Mouse (Mus musculus) lung, embryonic 16.5 days (tissue): ENCODE measurements around the gene Fgfr1op. TPM values are rescaled to one million over a fixed set of nuclear protein-coding genes. Genes with fewer than 3 reads are reported as not detected.

Experiments
- ATAC-seq: fragments of 200-750 bp; cut with Nextera tagmentation; 2 replicates; pipeline ENCODE4 v1.8.0; 2017; ENCODE audit warnings: low read depth, mild to moderate bottlenecking, moderate library complexity
- H3K27ac ChIP-seq: fragments of 300-500 bp; sonication (generic); 2 replicates; pipeline ENCODE4 v1.5.1; 2014; ENCODE audit warnings: mild to moderate bottlenecking, control low read depth, low read length
- H3K27me3 ChIP-seq: fragments of 300-500 bp; sonication (generic); 2 replicates; pipeline ENCODE4 v1.6.1; 2014; ENCODE audit warnings: low read depth, low read length, mixed read lengths; ENCODE audit not compliant: control insufficient read depth, insufficient read depth
- H3K36me3 ChIP-seq: fragments of 300-500 bp; sonication (generic); 2 replicates; pipeline ENCODE4 v1.6.1; 2014; ENCODE audit warnings: low read length; ENCODE audit not compliant: control insufficient read depth, insufficient read depth
- H3K4me1 ChIP-seq: fragments of 300-500 bp; sonication (generic); replicated peaks from 2 replicates; pipeline ENCODE4 v1.6.1; 2014; ENCODE audit warnings: low read length, mixed read lengths; ENCODE audit not compliant: control insufficient read depth, insufficient read depth
- H3K4me2 ChIP-seq: fragments of 300-500 bp; sonication (generic); 2 replicates; pipeline ENCODE4 v1.6.1; 2014; ENCODE audit warnings: low read depth, low read length, control low read depth
- H3K4me3 ChIP-seq: fragments of 300-500 bp; sonication (generic); 2 replicates; pipeline ENCODE4 v1.5.1; 2014; ENCODE audit warnings: mild to moderate bottlenecking, low read length, control low read depth
- H3K9ac ChIP-seq: fragments of 300-500 bp; sonication (generic); 2 replicates; pipeline ENCODE4 v1.6.1; 2014; ENCODE audit warnings: low read length, control low read depth
- H3K9me3 ChIP-seq: fragments of 300-500 bp; sonication (generic); 2 replicates; pipeline ENCODE4 v1.6.1; 2016; ENCODE audit warnings: low read length; ENCODE audit not compliant: control insufficient read depth
- WGBS: fragments of 180-500 bp; shearing (Covaris S2); extraction: QIAGEN DNeasy Blood & Tissue Kit; methylation state at CpG from one replicate; pipeline ENCODE4 v1.1.7; 2014; 5-methylcytosine and 5-hydroxymethylcytosine counted together
- polyA plus RNA-seq: library from polyadenylated mRNA; unstranded; fragments of >200 nt; fragmentation: Nextera tagmentation; extraction: Ambion mirVana; gene quantifications from 2 replicates; pipeline ENCODE4 v1.2.1, GENCODE M21; 2015

Gene Fgfr1op
- polyA plus RNA-seq, 1 experiment from 2014 or later: 39.5 TPM

DNA sequence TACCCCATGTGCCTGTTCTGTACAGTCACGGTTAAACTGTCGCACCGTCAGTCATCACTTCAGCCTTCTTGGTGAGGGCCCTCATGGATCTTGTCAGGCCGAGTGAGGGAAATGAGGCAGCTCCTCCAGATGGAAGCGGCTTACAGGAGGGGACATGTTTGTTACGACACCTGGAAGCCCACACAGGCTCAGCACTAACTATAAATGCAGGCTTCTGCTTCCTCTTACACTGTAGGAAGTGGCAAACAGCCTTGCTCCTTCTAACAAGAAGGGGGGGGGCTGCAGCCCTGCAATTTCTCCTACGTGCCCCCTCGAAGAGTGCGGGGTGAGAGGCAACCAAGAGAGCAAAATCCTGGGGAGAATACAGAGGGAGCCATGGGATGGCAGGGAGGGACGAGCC is 45.4 kb downstream of the Fgfr1op start:
- no peak for ATAC-seq
- Histone ChIP-seq H3K9ac (no peak overlapping the region), H3K4me3 (no peak overlapping the region), H3K36me3 (no peaks in the 10 kb centered on the region), H3K9me3 (no peaks in the 10 kb centered on the region), H3K27me3 (no peaks in the 10 kb centered on the region), H3K27ac (no peak overlapping the region), H3K4me2 (no peak overlapping the region), H3K4me1 (no peaks in the 10 kb centered on the region)
- 69% methylated on average over 10 of the region's 10 CpGs for WGBS

DNA sequence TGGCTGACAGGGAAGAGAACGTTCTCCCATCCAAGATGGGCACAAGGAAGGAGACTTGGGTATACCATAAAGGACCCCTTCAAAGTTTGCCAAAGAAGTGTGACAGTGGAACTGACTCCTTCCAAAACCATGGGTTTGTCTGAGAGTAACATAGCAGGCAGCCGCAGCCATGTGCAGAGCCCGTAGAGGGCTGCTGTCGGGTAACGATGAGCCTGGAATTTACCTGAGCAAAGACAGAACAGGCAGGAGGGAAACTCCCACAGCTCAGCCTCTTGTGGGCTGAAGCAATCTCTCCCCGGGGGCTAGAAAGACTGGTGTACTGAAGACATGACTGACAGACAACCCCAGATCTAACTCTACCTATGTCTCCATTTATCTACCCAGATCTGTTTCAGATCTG is 46.1 kb downstream of the Fgfr1op start:
- no peak for ATAC-seq
- no peaks in the 10 kb centered on the region for H3K27me3 ChIP-seq
- H3K4me3 ChIP-seq: no peak overlapping the region
- no peak overlapping the region for H3K9ac ChIP-seq
- 78% methylated on average over 6 of the region's 6 CpGs for WGBS
- no peaks in the 10 kb centered on the region for H3K36me3 ChIP-seq
- H3K4me2 ChIP-seq: no peak overlapping the region
- H3K4me1 ChIP-seq: no peaks in the 10 kb centered on the region
- H3K27ac ChIP-seq: no peak overlapping the region
- H3K9me3 ChIP-seq: no peaks in the 10 kb centered on the region

DNA sequence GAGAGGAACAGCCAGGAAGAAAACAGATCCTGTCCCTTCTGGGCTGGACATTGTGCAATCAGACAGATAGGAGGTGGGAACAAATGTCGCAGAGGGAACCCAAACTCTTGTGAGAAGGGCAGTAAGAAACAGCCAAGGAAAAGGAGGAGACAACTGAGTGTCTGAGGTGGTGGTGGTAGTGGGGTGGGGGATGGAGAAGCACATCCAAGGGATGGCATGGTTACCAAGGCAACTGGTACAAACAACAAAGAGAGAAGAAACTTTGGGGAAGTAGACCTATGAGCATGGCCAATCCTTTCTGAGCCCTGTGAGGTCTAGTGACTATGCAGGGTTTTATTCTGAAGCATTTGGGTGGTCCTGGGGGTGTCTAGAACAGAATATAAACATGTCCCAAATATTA is 49.1 kb downstream of the Fgfr1op start:
- H3K4me3 ChIP-seq: no peak overlapping the region
- H3K36me3 ChIP-seq: no peaks in the 10 kb centered on the region
- H3K9me3 ChIP-seq: no peaks in the 10 kb centered on the region
- no peak overlapping the region for H3K9ac ChIP-seq
- no peaks in the 10 kb centered on the region for H3K27me3 ChIP-seq
- ATAC-seq: no peak
- no peak overlapping the region for H3K4me2 ChIP-seq
- no peaks in the 10 kb centered on the region for H3K4me1 ChIP-seq
- no peak overlapping the region for H3K27ac ChIP-seq
- 64% methylated on average over 1 of the region's 1 CpGs for WGBS

DNA sequence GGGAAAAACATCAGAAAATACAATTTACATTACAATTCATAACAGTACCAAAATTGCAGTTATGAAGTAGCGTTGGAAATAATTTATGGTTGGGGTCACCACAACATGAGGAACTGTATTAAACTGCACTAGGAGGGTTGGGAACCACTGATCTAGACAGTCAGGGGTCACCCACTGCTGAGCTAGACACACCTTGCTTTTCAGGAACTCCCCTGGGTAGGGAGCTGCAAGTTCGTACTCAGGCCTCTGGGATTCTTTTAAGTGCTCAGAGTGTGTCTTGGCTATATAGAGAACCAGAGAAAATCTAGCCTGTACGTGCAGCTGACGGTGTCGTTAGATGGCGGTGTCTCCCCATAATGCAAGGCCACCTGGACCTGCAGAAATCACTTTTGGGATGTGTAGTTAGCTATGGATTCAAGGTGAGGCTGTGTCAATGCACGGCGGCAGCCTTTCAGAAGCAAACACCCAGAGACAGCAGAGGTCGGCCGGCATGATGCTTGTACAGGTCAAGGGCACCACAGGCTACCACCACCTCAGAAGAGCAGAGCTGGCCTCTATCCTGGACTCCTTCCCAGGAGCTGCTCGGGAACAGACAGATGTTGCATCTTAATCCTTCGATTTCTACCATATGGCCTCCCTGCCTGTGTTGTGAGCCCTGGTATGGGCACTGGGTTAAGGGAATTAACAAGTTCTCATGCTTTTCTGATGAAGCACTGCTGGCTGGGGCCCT is 49.9 kb downstream of the Fgfr1op start:
- H3K36me3 ChIP-seq: no peaks in the 10 kb centered on the region
- 84% methylated on average over 12 of the region's 12 CpGs for WGBS
- no peak for ATAC-seq
- no peak overlapping the region for H3K9ac ChIP-seq
- H3K9me3 ChIP-seq: no peaks in the 10 kb centered on the region
- no peaks in the 10 kb centered on the region for H3K27me3 ChIP-seq
- H3K4me3 ChIP-seq: no peak overlapping the region
- H3K27ac ChIP-seq: no peak overlapping the region
- H3K4me2 ChIP-seq: no peak overlapping the region
- H3K4me1 ChIP-seq: no peaks in the 10 kb centered on the region

DNA sequence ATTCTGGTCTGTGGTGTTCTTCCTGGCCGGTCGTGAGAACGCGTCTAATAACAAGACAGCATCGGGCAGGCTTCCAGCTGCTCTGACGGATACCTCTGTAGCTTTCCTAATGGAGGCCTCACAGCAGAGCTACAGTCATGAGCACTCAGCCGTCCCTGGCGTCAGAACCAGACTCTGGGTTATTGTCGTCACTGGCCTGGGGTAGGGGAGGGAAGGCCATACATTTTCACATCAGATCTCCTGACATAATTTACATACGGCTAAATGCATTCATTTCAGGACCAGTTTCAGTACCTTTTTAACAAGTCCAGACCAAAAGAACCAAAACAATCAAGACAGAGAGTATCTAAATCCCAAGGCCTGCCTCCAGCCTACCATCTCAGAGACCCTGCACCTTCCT is 57.9 kb downstream of the Fgfr1op start:
- WGBS: 67% methylated on average over 10 of the region's 10 CpGs
- no peak overlapping the region for H3K27ac ChIP-seq
- H3K27me3 ChIP-seq: no peaks in the 10 kb centered on the region
- H3K9me3 ChIP-seq: no peaks in the 10 kb centered on the region
- no peaks in the 10 kb centered on the region for H3K4me1 ChIP-seq
- no peak overlapping the region for H3K4me3 ChIP-seq
- H3K36me3 ChIP-seq: no peaks in the 10 kb centered on the region
- no peak for ATAC-seq
- H3K4me2 ChIP-seq: no peak overlapping the region
- no peak overlapping the region for H3K9ac ChIP-seq

DNA sequence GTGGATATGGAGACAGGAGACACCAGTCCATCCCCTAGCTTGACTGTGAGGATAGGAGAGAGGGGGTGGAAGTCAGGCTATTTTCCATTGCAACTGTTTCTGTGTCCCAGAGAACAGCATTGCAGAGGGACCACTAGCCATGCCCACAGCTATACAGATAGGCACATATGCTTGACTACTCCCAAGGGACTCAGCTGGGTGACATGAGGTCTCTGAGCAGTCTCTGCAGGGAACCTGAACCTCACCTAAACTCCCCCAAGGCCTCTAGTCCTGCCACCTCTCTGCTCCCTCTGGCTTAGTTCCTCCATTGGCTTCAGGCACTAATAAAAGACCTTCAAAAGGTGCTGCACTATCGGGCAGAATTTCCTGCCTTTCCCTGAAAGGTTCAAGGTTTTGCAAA is 58.8 kb downstream of the Fgfr1op start:
- 79% methylated on average over 1 of the region's 1 CpGs for WGBS
- no peak for ATAC-seq

DNA sequence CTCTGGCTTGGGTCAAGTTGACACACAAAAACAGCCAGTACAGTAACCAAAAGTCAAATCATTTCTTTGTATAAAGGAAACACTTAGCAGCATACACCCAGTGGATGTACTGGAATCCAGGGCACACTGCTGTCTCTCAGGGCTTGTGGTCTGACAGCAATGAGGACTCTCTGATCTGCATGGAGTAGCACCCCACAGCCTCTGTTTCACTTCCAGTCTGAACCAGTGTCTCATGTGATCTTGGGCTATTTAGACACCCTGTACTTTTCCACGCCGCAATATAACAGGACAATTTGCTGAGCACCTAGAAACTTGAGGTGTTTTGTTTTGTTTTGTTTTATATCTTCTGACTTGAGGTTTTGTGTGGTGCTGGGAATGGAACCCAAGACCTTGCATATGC is 59.9 kb downstream of the Fgfr1op start:
- Histone ChIP-seq H3K27ac (no peak overlapping the region), H3K4me2 (no peak overlapping the region), H3K36me3 (no peaks in the 10 kb centered on the region), H3K9me3 (no peaks in the 10 kb centered on the region), H3K4me1 (no peaks in the 10 kb centered on the region), H3K4me3 (no peak overlapping the region), H3K27me3 (no peaks in the 10 kb centered on the region), H3K9ac (no peak overlapping the region)
- ATAC-seq: no peak
- 88% methylated on average over 2 of the region's 2 CpGs for WGBS

More for the DNA sequence above, 58.8 kb downstream of the Fgfr1op start:
- H3K9ac ChIP-seq: no peak overlapping the region
- no peak overlapping the region for H3K4me3 ChIP-seq
- no peaks in the 10 kb centered on the region for H3K36me3 ChIP-seq
- no peaks in the 10 kb centered on the region for H3K4me1 ChIP-seq
- no peaks in the 10 kb centered on the region for H3K27me3 ChIP-seq
- H3K9me3 ChIP-seq: no peaks in the 10 kb centered on the region
- no peak overlapping the region for H3K27ac ChIP-seq
- no peak overlapping the region for H3K4me2 ChIP-seq

DNA sequence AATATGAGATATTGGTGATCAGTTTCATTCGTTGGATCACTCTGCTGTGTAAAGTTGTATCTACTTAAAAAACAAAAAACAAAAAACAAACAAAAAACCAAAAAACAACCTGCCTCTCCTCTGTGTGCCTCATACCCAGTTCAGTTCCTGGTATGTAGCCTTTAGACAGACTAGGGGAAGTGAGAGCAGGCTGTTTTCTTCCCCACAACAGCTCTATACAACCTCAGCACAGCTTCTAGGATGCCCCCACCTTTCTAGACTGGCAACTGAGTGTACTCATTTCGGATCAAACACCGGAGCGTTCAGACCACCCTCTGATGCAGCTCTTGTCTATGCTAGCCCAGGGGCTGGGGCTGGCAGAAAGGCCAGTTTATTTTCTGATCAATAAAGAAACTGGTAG is 60.4 kb downstream of the Fgfr1op start:
- H3K27me3 ChIP-seq: no peaks in the 10 kb centered on the region
- H3K4me1 ChIP-seq: no peaks in the 10 kb centered on the region
- no peak overlapping the region for H3K4me2 ChIP-seq
- no peak overlapping the region for H3K4me3 ChIP-seq
- no peaks in the 10 kb centered on the region for H3K36me3 ChIP-seq
- no peak for ATAC-seq
- WGBS: 71% methylated on average over 4 of the region's 4 CpGs
- no peaks in the 10 kb centered on the region for H3K9me3 ChIP-seq
- H3K9ac ChIP-seq: no peak overlapping the region
- H3K27ac ChIP-seq: no peak overlapping the region

DNA sequence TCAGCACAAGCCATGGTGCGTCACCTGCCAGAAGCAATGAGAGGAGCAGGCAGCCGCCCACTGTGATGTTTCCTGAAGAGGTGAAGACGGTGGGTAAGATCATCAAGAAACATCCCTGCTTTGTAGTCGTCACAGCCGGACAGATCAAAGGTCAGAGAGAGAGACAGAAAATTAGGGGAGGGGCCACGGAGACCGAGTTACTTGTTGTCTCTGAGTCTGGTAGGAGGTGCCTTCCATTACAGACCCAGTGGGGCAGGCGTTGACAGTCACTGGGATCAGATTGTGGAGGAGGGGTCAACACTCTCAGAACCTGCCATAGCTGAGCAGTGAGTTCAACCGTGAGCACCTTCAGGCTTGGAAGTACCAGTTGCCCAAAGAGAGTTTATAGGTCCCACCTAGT is 63.3 kb downstream of the Fgfr1op start:
- H3K36me3 ChIP-seq: no peaks in the 10 kb centered on the region
- no peaks in the 10 kb centered on the region for H3K27me3 ChIP-seq
- no peak overlapping the region for H3K4me3 ChIP-seq
- H3K9ac ChIP-seq: no peak overlapping the region
- no peak overlapping the region for H3K4me2 ChIP-seq
- WGBS: 31% methylated on average over 9 of the region's 9 CpGs
- no peaks in the 10 kb centered on the region for H3K9me3 ChIP-seq
- ATAC-seq: no peak
- no peak overlapping the region for H3K27ac ChIP-seq
- no peaks in the 10 kb centered on the region; the same call in 1 of the 2 replicates for H3K4me1 ChIP-seq

DNA sequence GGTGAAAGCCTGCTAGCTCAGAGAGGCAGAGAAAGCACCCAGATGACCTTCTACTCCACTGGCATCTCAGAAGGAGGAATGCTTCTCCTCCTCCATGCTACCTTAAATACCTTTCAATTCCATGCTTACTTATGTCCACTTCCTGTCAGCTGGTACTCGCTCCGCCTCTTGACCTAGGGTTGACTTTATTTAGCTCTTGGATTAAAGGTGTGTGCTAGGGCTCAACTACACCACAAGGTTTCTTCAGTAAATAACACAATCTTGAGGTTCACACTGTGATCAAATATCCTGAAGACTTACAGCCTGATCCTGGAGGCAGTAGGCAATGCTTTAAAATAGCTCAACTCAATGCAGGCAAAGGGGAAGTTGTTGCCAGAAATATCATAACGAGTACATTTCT is 64.3 kb downstream of the Fgfr1op start:
- H3K4me2 ChIP-seq: no peak overlapping the region

More for the DNA sequence above, 64.3 kb downstream of the Fgfr1op start:
- WGBS: 74% methylated on average over 3 of the region's 3 CpGs
- no peaks in the 10 kb centered on the region; the same call in 1 of the 2 replicates for H3K4me1 ChIP-seq
- H3K4me3 ChIP-seq: no peak overlapping the region
- H3K27ac ChIP-seq: no peak overlapping the region
- no peaks in the 10 kb centered on the region for H3K27me3 ChIP-seq
- ATAC-seq: no peak
- no peaks in the 10 kb centered on the region for H3K9me3 ChIP-seq
- no peak overlapping the region for H3K9ac ChIP-seq
- H3K36me3 ChIP-seq: no peaks in the 10 kb centered on the region
